Comparison of ENCODE assay signal across 8 mouse cellular contexts in the genomic region with DNA sequence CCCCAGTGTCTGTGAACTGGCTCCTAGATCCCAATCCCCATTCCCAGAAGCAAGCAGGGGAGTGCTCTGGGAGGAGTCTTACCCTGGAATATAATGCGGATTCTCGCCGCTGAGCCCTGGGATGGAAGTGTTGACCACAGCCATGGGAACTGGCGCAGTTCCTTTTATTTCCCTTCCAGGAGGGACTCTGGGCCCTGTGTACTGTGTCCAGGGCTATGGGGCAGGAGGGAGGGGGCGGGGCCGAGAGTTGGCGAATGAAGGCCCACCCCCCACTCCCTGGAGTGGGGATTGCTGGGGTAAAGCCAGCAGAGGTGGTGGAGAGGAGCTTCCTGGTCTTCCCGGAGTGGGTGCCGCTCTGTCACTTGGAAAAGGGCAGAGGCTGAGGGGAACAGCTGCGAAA. TPM values are rescaled to one million over a fixed set of nuclear protein-coding genes. Genes with fewer than 3 reads are reported as not detected.
DNase-seq lines count a peak whose midpoint lies in the region; ATAC-seq and TF ChIP-seq lines count a peak whose summit lies in the region.

A gene (minus strand): TSS at position 189 of the 400 bp plus-strand sequence.

- 0 out of 2 replicates have a peak within 1 kb of the TSS, but pooled peaks have one; percentile 23 for H3K9ac ChIP-seq in intestine, embryonic 14.5 days (ENCODE audit: low read length)
- no peak within 1 kb of the TSS for H3K9ac ChIP-seq in intestine, postnatal 0 days (ENCODE audit: low read depth, low read length)
- peak within 1 kb of the TSS; percentile 16; the same call in 1 of the 2 replicates for H3K9ac ChIP-seq in forebrain, embryonic 11.5 days (ENCODE audit: low read length)

- no peak for TF ChIP-seq CTCF in intestine, postnatal 0 days (IDR thresholded peaks at IDR 0.05; ENCODE audit: low read depth)

- peak within 1 kb of the TSS; percentile 36 for H3K4me2 ChIP-seq in intestine, embryonic 14.5 days (ENCODE audit: low read length)
- no peak within 1 kb of the TSS for H3K4me2 ChIP-seq in intestine, postnatal 0 days (replicated peaks; ENCODE audit: low read depth)
- 0 out of 2 replicates have a peak within 1 kb of the TSS, but pooled peaks have one; percentile 24 for H3K4me2 ChIP-seq in forebrain, embryonic 11.5 days (ENCODE audit: low read depth, low read length, severe bottlenecking)

- peaks cover 8% of the 10 kb centered on the region for H3K4me1 ChIP-seq in intestine, embryonic 14.5 days (replicated peaks; ENCODE audit: control insufficient read depth, insufficient read depth, low read length)
- H3K4me1 ChIP-seq in intestine, postnatal 0 days (replicated peaks; ENCODE audit: control insufficient read depth, insufficient read depth, low read length) = no peaks in the 10 kb centered on the region
- H3K4me1 ChIP-seq in forebrain, embryonic 11.5 days (replicated peaks; ENCODE audit: control insufficient read depth, insufficient read depth, low read length) = peaks cover 17% of the 10 kb centered on the region

- 9% methylated on average over 10 of the region's 10 CpGs for WGBS in intestine, embryonic 14.5 days
- WGBS in intestine, postnatal 0 days = 18% methylated on average over 10 of the region's 10 CpGs
- WGBS in forebrain, embryonic 11.5 days = 4% methylated on average over 10 of the region's 10 CpGs

- 0 out of 2 replicates have a peak, but pooled peaks have one; percentile 17 for ATAC-seq in intestine, embryonic 14.5 days (replicated peaks; ENCODE audit: low FRiP score, low TSS enrichment, low read depth)
- ATAC-seq in intestine, postnatal 0 days = no peak
- ATAC-seq in forebrain, embryonic 11.5 days (replicated peaks; ENCODE audit: low FRiP score) = no peak
- ATAC-seq in erythroid progenitor cell, adult 5-6 weeks (replicated peaks; ENCODE audit: low FRiP score, poor library complexity, severe bottlenecking) = no peak

- no peak within 1 kb of the TSS for H3K27ac ChIP-seq in intestine, embryonic 14.5 days (ENCODE audit: low read depth)
- H3K27ac ChIP-seq in intestine, postnatal 0 days (ENCODE audit: low read depth, low read length) = no peak within 1 kb of the TSS
- H3K27ac ChIP-seq in forebrain, embryonic 11.5 days (ENCODE audit: low read depth, low read length) = no peak within 1 kb of the TSS

- H3K9me3 ChIP-seq in intestine, embryonic 14.5 days (ENCODE audit: control insufficient read depth, low read length) = no peaks in the 10 kb centered on the region
- H3K9me3 ChIP-seq in intestine, postnatal 0 days (ENCODE audit: control insufficient read depth) = no peaks in the 10 kb centered on the region
- no peaks in the 10 kb centered on the region for H3K9me3 ChIP-seq in forebrain, embryonic 11.5 days (ENCODE audit: control insufficient read depth, low read length)

- H3K36me3 ChIP-seq in intestine, embryonic 14.5 days (ENCODE audit: control insufficient read depth, insufficient read depth, low read length) = peaks cover 31% of the 10 kb centered on the region
- H3K36me3 ChIP-seq in intestine, postnatal 0 days (ENCODE audit: control insufficient read depth, insufficient read depth) = peaks cover 34% of the 10 kb centered on the region
- H3K36me3 ChIP-seq in forebrain, embryonic 11.5 days (ENCODE audit: control insufficient read depth, insufficient read depth, low read length) = peaks cover 4% of the 10 kb centered on the region; the same call in 1 of the 2 replicates

- peaks cover 24% of the 10 kb centered on the region for H3K27me3 ChIP-seq in intestine, embryonic 14.5 days (replicated peaks; ENCODE audit: control insufficient read depth, insufficient read depth, low read length)
- no peaks in the 10 kb centered on the region for H3K27me3 ChIP-seq in intestine, postnatal 0 days (replicated peaks; ENCODE audit: control insufficient read depth, insufficient read depth, low read length)
- H3K27me3 ChIP-seq in forebrain, embryonic 11.5 days (ENCODE audit: control insufficient read depth, insufficient read depth, low read length) = peaks cover 40% of the 10 kb centered on the region

- H3K4me3 ChIP-seq in intestine, embryonic 14.5 days (ENCODE audit: low read depth, low read length) = no peak within 1 kb of the TSS
- H3K4me3 ChIP-seq in intestine, postnatal 0 days (ENCODE audit: low read depth, low read length) = no peak within 1 kb of the TSS
- no peak within 1 kb of the TSS for H3K4me3 ChIP-seq in forebrain, embryonic 11.5 days (ENCODE audit: low read depth, low read length)

- DNase-seq in intestine, embryonic 14.5 days (ENCODE audit: low spot score) = no peak
- DNase-seq in forebrain, embryonic 11.5 days (ENCODE audit: low spot score) = peak; percentile 54
- peak; percentile 72 for DNase-seq in kidney, postnatal 14 days
- peak; percentile 36 for DNase-seq in neural tube, embryonic 10.5 days (ENCODE audit: extremely low spot score, low spot score)
- DNase-seq in right cerebral cortex, postnatal 4 days = no peak
- no peak for DNase-seq in layer of hippocampus, adult 11-12 months (ENCODE audit: low spot score)

RNA-seq across cellular contexts. Expression of the gene that starts here (rescaled TPM):
- polyA plus RNA-seq in intestine, embryonic 14.5 days (2014; fragmentation: Nextera tagmentation; extraction: Ambion mirVana) = 0.18 TPM in 1 of 2 replicates, not detected in the other
- 0.16 TPM in 1 of 2 replicates, not detected in the other for polyA plus RNA-seq in intestine, postnatal 0 days (2015; fragmentation: Nextera tagmentation; extraction: Ambion mirVana)
- polyA plus RNA-seq in forebrain, embryonic 11.5 days (2014; fragmentation: Nextera tagmentation; extraction: Ambion mirVana) = 0.28 and 0.31 TPM in 2 replicates
- total RNA-seq in erythroid progenitor cell, adult 5-6 weeks (2015; ENCODE audit: low replicate concordance) = not detected in 2 replicates
- total RNA-seq in erythroid progenitor cell, adult 5-6 weeks (2017; ENCODE audit: low replicate concordance) = not detected in 2 replicates

Comparison
In these comparisons a context has a peak if more than half of its experiments do, and no peak if none do; other contexts are left out.
1. Peak in ATAC-seq, H3K9ac ChIP-seq and H3K4me2 ChIP-seq in intestine, embryonic 14.5 days; RNA of the gene not detected or under 1 TPM.
2. Peak in DNase-seq, H3K9ac ChIP-seq and H3K4me2 ChIP-seq in forebrain, embryonic 11.5 days; RNA of the gene not detected or under 1 TPM.
3. DNase-seq: peak in kidney, postnatal 14 days (single experiment) and neural tube, embryonic 10.5 days (single experiment); none in intestine, embryonic 14.5 days (single experiment), right cerebral cortex, postnatal 4 days (single experiment) and layer of hippocampus, adult 11-12 months (single experiment).